Mouse (Mus musculus): ENCODE data around the gene Hmgcs2.

DNA sequence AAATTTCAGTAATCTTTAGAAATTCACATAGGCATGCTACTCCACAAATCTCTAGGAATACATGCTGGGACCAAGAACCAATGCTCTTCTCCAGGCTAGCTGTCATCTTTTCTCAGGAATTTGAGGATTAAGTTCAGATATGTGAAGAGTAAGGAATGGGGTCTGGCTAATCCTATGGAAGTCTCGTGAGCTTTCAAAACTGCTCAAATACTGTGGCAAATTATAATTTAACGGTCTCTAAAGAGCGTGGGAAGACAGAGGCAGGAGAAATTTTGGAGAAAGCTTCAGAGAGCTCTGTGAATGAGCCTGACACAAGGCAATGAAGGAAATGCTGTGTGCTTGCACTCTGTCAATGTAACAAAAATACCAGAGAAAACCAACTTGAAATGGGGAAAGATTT, 42.1 kb upstream of the Hmgcs2 start:
- TF ChIP-seq CTCF (IDR thresholded peaks at IDR 0.05; ENCODE audit: borderline replicate concordance, extremely low read depth, insufficient read depth, insufficient read length), result no peak
- no peak for TF ChIP-seq POLR2A (IDR thresholded peaks at IDR 0.05; ENCODE audit: borderline replicate concordance, extremely low read depth, insufficient read depth, insufficient read length, poor library complexity, severe bottlenecking)

Measured in brain, embryonic 14.5 days (tissue).